Mouse (Mus musculus) skeletal muscle tissue, postnatal 0 days (tissue): ENCODE results near the gene Peli3. TPM values are rescaled to one million over a fixed set of nuclear protein-coding genes. Genes with fewer than 3 reads are reported as not detected.

Experiments
- polyA plus RNA-seq: library from polyadenylated mRNA; unstranded; fragments of >200 nt; fragmentation: Nextera tagmentation; extraction: Ambion mirVana; gene quantifications from 2 replicates; pipeline ENCODE4 v1.2.1, GENCODE M21; 2015

Peli3 gene
- 0.57 and 0.77 TPM in 2 replicates for polyA plus RNA-seq

GRCm38 (mm10) chr19:4942551-4943252, at the start of gene Peli3:
Gene Peli3, minus strand, starts transcription at chr19:4943127.

GRCm38 (mm10) chr19:4990256-4990625, 47.3 kb upstream of the Peli3 start, which contains the start of gene Npas4:
Gene Npas4, minus strand, starts transcription at chr19:4990316.

GRCm38 (mm10) chr19:4961928-4962601, 19.1 kb upstream of the Peli3 start, which contains the start of gene Mrpl11:
Gene Mrpl11, plus strand, starts transcription at chr19:4962147.

GRCm38 (mm10) chr19:4927904-4928531, 14.9 kb downstream of the Peli3 start, which contains the start of gene Dpp3:
Gene Dpp3, minus strand, starts transcription at chr19:4928287.

GRCm38 (mm10) chr19:4905979-4906794, 36.7 kb downstream of the Peli3 start, which contains the start of gene Bbs1:
Gene Bbs1, minus strand, starts transcription at chr19:4906628.

Other genes starting within 250 kb of the Peli3 start
- gene Gm960, start 244.5 kb downstream of the Peli3 start, polyA plus RNA-seq: 1.0 and 1.3 TPM in 2 replicates
- 0.27 and 0.33 TPM in 2 replicates for gene Sptbn2, start 232.0 kb downstream of the Peli3 start, polyA plus RNA-seq
- 17.3 and 20.0 TPM in 2 replicates for gene Rbm4b, start 186.6 kb downstream of the Peli3 start, polyA plus RNA-seq
- 25.4 and 26.0 TPM in 2 replicates for gene Rbm4, start 149.2 kb downstream of the Peli3 start, polyA plus RNA-seq
- gene Gm21992, start 131.5 kb downstream of the Peli3 start, polyA plus RNA-seq: 17.9 and 19.5 TPM in 2 replicates
- 17.5 and 22.4 TPM in 2 replicates for gene Rbm14, start 131.5 kb downstream of the Peli3 start, polyA plus RNA-seq
- 38.7 and 46.0 TPM in 2 replicates for gene Ccs, start 103.8 kb downstream of the Peli3 start, polyA plus RNA-seq
- gene Ccdc87, start 103.8 kb downstream of the Peli3 start, polyA plus RNA-seq: not detected in 2 replicates
- gene Ctsf, start 88.0 kb downstream of the Peli3 start, polyA plus RNA-seq: 47.9 and 54.9 TPM in 2 replicates
- gene Actn3, start 65.2 kb downstream of the Peli3 start, polyA plus RNA-seq: 751 and 907 TPM in 2 replicates
- gene Zdhhc24, start 64.5 kb downstream of the Peli3 start, polyA plus RNA-seq: 5.1 and 5.9 TPM in 2 replicates
- 0.87 and 1.1 TPM in 2 replicates for gene Bbs1, start 36.5 kb downstream of the Peli3 start, polyA plus RNA-seq
- 46.4 and 52.9 TPM in 2 replicates for gene Dpp3, start 14.8 kb downstream of the Peli3 start, polyA plus RNA-seq
- gene Mrpl11, start 19.0 kb upstream of the Peli3 start, polyA plus RNA-seq: 105 and 106 TPM in 2 replicates
- not detected in 2 replicates for gene Npas4, start 47.2 kb upstream of the Peli3 start, polyA plus RNA-seq
- 5.1 and 6.5 TPM in 2 replicates for gene Slc29a2, start 80.7 kb upstream of the Peli3 start, polyA plus RNA-seq
- 30.5 and 36.4 TPM in 2 replicates for gene B4gat1, start 95.7 kb upstream of the Peli3 start, polyA plus RNA-seq
- gene AC124502.3, start 95.8 kb upstream of the Peli3 start, polyA plus RNA-seq: 0.21 and 2.1 TPM in 2 replicates
- 16.9 and 21.0 TPM in 2 replicates for gene Brms1, start 98.2 kb upstream of the Peli3 start, polyA plus RNA-seq
- gene Rin1, start 107.4 kb upstream of the Peli3 start, polyA plus RNA-seq: 1.6 and 1.7 TPM in 2 replicates
- 37.7 and 59.2 TPM in 2 replicates for gene Cd248, start 125.0 kb upstream of the Peli3 start, polyA plus RNA-seq
- gene Tmem151a, start 142.4 kb upstream of the Peli3 start, polyA plus RNA-seq: 0.34 and 0.72 TPM in 2 replicates
- gene Yif1a, start 145.4 kb upstream of the Peli3 start, polyA plus RNA-seq: 95.0 and 101 TPM in 2 replicates
- 0.88 and 0.91 TPM in 2 replicates for gene Cnih2, start 155.4 kb upstream of the Peli3 start, polyA plus RNA-seq
- 174 and 198 TPM in 2 replicates for gene Rab1b, start 163.9 kb upstream of the Peli3 start, polyA plus RNA-seq
- gene Klc2, start 175.4 kb upstream of the Peli3 start, polyA plus RNA-seq: 11.7 and 12.5 TPM in 2 replicates